Mouse (Mus musculus) ovary, postnatal 14 days (tissue): ENCODE data around the gene Gm17577.
"Not testable (repeated sequence)": the region's sequence is repeated elsewhere in the genome, so short reads cannot be mapped to it uniquely, and the experiment has no call there.

ENCODE experiments used
- DNase-seq: peaks from one replicate; pipeline ENCODE4 v3.0.0; 2022; ENCODE audit warnings: low spot score

Gm17577 gene

GRCm38 (mm10) chrX:123246807-123247206 lies at the start of gene Gm17577:
Gm17577 (minus strand) TSS chrX:123246907.
- DNase-seq, result not testable (repeated sequence)

GRCm38 (mm10) chrX:123222381-123222780 lies 24.3 kb downstream of the Gm17577 start, which contains the start of gene Srsx:
Srsx (minus strand) TSS chrX:123222481.
- DNase-seq, result not testable (repeated sequence)
